Mouse (Mus musculus) megakaryocyte progenitor cell, adult 5-6 weeks (primary cell): ENCODE measurements at regions not wholly inside any gene's neighbourhood (a gene's known extent, or its start where the extent isn't known, plus 50 kb on each side); places are given as distances from the start of the nearest gene placed in this dataset.
A peak's percentile ranks its signal among the peaks of the same experiment; 100 is the strongest.

Experiments used
- ATAC-seq: replicated peaks from 2 replicates; pipeline ENCODE4 v1.8.0; 2016; ENCODE audit warnings: mild to moderate bottlenecking, moderate TSS enrichment, inconsistent platforms; ENCODE audit not compliant: poor library complexity

DNA sequence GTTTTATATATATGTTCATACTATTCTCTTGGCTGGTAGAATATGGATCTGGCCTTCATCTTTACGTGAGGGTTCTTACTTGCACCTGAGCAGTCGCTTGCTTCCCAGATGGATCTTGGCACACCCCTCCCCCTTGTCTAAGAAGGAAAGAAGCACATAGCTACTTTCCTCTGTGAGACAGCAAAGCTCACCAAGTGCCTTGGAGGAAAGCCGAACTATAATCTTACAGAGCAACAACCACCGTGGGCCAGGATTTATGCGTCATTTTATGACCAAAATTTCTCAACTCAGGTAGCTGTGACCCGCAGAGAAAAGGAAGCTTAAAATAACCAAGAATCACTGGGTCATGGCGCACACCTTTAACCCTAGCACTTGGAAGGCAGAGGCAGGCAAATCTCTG lies 73.0 kb upstream of the Tspan2 start:
- no peak for ATAC-seq

DNA sequence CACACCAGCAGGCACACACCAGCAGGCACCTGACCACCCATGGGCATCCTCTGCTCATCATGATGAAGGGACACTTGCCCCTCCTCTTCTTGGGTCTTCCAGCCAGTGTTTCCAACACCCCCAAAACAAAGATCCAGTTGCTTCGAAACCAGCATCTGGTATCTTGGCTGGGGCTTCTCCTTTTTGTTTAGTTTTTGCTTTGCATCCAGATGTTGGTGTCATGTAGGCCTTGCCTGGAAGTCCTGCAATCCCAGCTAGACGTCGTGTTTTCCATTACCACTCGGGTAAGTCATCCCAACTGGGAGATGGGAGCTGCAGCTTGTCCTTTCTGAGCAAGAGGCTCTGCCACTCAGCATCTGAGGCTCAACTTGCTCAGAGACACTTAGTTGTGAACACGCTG lies 70.6 kb upstream of the Tspan2 start:
- no peak for ATAC-seq

DNA sequence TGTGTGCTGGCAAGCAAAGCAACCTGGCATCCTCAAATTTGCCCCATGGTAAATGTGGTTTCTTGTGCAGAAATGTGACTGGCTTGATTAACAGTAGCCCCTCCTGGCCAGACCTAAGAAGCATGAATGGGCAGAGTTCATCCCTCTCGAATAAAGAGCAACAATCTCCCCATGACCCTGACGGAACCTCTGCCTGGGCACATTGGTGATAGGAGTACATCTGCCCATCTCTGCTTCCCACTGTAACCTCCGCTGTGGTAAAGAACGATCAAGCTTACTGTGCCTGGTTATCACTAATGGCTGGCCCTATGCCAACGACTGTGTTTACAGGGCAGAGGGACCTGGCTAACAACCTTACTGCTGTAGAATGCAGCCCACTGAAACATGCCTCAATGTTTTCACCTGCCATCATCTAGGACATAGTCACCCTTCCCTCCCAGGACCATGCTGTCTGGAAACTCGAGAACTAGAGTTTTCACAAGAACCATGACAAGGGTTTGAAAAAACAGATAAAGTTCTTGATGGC lies 69.6 kb upstream of the Tspan2 start:
- ATAC-seq, result peak; percentile 65

DNA sequence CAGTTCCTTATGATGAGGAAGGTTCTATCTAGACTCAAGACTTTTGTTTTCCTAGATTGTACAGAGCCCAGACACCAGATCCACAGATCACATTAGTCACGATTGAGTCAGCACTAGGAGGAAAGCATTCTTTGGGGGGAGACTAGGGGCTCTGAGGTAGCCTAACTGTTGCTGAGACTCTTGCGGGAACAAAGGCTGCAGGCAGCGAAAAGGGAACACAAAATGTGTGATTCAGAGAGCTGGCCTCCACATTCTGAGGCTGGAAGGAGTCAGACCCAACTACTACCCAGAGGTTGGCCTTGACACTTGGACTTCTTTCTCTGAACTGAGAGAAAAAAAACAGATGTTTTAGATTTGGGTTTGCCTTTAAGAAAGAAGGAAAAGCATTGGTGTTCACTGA lies 66.5 kb upstream of the Tspan2 start:
- no peak for ATAC-seq

DNA sequence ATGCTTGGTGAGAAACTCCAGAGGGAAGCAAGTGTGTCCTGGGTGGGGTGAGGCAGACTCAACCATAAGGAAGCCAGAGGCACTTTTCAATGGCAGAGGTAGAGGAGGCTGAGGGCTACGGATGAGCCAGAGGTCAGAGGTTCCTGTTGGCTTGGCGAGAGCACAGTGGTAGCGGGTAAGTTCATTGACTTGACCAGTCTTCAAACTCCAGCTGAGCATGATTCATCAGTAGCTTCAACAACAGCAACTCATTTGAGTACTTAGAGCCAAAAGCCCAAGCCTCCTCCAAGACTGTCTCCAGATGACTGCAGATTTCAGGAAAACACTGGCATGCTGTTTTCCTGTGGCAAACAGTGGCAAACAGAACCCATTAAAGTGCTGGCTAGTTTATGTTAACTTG lies 65.8 kb upstream of the Tspan2 start:
- no peak for ATAC-seq

DNA sequence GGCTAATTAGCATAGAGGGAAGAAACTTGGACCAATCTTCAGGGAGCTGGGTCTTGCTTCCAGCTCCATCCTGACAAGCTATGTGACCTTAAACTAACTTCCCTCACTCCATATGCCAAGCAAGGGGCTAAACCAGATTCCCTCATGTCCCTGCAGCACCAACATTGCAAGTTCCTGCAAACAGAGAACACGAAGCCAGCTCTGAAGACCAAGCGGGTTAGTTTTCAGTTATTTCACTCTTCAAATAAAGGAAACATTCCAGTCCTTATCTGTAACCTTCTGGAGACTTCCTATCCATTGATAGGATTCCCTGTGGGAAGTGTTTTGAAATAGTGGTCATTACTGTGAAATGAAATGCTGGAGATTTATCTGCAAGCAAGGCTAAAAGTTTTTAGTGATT lies 64.4 kb upstream of the Tspan2 start:
- no peak for ATAC-seq

DNA sequence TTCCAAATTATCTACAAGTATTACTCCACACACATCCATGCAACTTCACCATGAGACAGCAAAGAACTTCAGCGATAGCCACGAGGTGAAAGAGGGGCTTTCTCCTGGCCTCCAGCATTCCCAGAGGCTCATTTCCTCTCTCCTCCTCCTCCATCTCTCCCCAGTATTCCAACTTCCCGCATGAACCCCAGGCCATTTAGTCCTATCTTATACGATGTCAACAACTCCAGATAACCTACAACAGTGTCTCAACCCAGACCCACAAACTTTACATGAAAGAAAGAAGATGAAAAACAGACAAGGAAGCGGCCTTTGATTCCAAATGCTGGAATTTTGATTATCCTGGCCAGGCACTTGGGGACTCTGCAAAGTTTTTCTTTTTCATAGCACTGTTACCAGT lies 63.8 kb upstream of the Tspan2 start:
- no peak for ATAC-seq

DNA sequence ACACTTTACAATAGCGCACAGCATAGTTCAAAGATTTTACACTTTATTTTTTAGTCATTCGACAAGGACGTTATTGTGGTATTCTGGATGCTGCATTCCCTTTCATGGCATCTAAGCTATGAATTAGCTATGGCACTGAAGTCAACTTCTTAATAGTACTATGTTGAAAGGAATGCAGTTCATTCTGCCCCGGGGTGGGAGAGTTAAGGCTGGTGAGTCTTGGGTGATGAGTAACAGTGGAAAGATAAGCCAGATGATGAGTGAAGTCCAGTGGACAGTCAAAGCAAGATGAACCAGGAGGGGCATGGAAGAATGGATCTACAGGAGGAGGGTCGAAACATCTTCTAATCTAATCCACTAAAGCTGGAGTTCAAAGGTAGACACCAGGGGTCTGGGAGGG lies 63.4 kb upstream of the Tspan2 start:
- ATAC-seq, result no peak

DNA sequence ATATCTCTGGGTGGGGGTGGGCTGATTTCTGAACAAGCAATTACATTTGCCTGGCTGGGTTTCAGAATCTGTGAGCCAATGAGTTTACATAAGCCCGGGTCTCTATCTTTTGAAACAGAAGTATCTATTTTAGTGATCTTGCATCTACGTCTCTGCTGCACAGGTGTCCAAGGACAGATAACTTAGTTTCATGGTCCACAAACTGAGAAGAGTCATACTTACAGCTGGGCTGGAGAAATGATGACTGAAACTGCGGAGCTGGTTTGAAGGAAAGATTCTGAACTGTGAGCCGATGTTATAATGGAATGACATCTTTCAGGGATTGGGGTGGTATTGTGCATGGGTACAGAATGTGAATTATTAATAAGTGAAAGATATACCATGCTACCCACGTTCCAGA lies 60.8 kb upstream of the Tspan2 start:
- ATAC-seq, result no peak

DNA sequence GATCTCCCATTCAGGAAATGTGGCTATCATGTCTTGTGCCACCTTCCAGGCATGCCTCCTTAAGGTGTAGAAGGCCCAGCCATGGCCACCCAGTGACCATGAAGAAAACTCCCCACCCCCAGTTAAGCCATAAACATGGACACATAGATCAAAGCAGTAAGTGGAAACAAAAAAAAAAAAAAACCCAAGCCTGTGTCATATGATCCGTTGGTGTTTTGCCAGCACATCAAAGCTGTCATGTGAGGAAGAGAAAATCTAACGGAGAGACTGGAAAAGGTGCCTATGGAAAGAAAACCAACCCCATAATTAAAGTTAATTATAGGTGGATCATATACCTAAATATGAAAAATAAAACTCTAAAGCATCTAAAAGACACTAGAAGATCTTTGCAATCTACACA lies 60.3 kb upstream of the Tspan2 start:
- ATAC-seq, result no peak

DNA sequence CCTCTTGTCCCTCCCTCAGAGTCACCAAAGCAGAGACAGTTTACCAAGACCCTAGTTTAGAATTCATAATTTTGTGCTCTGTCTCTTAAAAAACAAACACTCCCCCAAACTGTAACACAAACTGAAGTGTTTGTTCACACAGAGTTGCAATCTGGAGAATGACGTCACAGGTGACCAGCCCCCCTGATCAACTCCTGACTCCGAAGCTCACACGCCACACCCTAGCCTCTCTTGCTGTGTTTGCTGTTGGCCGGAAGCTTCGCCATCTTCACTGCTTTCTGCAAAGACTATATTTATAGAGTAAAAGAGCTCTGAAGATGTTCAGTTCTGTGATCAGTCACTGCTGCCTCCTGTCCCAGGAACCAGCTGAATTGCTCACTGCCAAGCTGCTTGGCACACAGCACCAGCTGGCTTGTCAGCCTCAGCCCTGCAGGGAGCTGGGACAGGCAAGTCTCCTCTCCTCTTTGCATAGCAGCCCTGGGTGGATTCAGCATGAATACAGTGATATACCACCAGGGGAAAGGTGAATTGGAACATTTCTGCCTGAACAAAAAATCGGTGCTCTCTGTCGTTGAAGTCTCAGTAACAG lies 57.3 kb upstream of the Tspan2 start:
- ATAC-seq, result no peak

DNA sequence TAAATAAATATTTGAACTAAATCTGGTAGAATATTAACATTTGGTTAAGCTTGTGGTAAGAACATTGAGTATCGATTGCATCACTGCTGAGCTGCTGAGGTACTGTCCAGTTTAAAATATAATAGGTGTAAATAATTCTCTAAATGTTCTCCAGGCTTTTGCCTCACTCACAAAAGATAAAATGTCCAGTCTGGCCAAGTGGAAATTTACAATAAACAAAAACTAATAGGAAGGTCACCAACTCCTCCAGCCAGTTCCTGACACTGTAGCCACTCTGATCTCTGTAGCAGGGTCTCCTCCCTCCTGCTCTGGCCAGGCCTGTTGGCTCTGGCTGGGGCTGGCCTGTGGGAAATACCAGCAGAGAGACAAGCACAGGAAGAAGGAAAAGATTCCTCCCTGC lies 55.8 kb upstream of the Tspan2 start:
- ATAC-seq, result no peak

DNA sequence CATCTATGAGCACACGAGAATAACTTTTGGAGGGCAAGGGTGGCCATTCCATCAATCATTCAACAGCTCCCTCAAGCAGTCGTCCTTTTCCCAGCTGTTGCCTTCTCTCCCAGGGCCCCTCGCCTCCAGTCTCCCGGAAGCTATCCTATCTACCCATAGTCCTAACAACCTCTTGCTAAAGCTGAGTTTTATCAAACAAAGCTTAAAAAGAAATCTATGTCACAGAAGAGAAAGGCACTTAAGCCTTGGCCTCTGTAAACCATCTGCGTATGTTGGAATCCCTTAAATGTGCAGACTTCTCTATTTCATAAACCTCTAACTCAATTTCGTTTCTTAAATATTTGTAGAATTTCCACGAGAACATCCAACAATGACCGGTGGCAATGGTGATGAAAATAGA lies 51.9 kb upstream of the Tspan2 start:
- ATAC-seq, result no peak

DNA sequence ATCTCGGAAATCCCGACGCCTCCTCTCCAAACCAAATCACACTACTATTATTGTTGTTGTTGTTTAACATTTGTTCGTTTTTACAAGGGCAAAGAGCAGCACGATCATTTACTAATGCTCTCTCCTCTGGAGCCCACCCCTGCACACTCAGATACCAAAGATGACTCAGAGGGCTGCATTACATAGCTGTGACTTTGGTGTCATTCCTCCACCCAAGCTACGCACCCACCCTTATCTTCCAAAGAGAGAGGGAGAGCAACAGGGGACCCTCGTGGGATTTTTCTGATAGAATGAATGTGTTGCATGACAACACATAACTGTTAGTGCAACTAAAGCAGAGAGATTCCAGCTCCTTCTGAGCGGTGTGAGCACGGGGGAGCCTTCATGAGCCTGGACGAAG lies 50.8 kb upstream of the Tspan2 start:
- ATAC-seq, result no peak
